In the genomic region with DNA sequence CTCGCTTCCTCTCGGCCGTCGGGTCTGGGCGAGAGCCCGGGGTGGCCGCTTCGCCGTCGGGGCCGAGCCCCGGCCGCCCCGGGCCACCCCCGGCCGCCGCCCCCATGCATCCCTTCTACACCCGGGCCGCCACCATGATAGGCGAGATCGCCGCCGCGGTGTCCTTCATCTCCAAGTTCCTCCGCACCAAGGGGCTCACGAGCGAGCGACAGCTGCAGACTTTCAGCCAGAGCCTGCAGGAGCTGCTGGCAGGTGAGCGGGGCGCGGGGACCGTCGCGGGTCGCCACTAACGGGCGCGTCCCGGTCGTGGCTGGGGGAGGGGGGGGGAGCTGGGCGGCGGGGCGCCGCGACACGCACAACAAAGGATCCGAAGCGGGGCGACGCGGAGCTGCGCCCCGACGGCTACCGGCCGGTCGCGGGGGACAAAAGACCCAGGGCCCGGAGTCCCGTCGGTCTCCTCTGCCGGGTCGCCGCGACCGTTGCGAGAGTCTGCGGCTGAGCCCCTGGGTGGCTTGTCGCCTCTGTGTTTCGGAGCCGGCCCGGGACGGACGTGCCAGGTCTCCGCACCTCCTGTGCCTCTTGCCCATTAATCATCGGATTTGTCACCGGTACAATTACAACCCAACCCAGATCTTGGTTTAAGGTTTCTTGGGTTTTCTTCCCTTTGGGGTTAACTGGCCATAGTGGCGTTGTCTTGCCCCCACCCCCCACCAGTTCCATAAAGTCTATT, we compare ENCODE assay signal across 7 mouse cellular contexts. TPM values are rescaled to one million over a fixed set of nuclear protein-coding genes. Genes with fewer than 3 reads are reported as not detected.
A peak's percentile ranks its signal among the peaks of the same experiment; 100 is the strongest.
DNase-seq lines count a peak whose midpoint lies in the region; ATAC-seq and TF ChIP-seq lines count a peak whose summit lies in the region.

No protein-coding gene starts in this region.

- WGBS in forebrain, postnatal 0 days: 2% methylated on average over 73 of the region's 78 CpGs
- WGBS in hindbrain, embryonic 15.5 days: under 1% methylated on average over 63 of the region's 78 CpGs
- WGBS in limb, embryonic 13.5 days: under 1% methylated on average over 74 of the region's 78 CpGs
- under 1% methylated on average over 77 of the region's 78 CpGs for WGBS in midbrain, embryonic 14.5 days
- WGBS in stomach, postnatal 0 days: under 1% methylated on average over 59 of the region's 78 CpGs

- H3K36me3 ChIP-seq in forebrain, postnatal 0 days (ENCODE audit: insufficient read depth): no peaks in the 10 kb centered on the region
- 0 out of 2 replicates have a peak, but pooled peaks cover 7% of the 10 kb centered on the region for H3K36me3 ChIP-seq in hindbrain, embryonic 15.5 days
- peaks cover 21% of the 10 kb centered on the region for H3K36me3 ChIP-seq in limb, embryonic 13.5 days
- peaks cover 22% of the 10 kb centered on the region for H3K36me3 ChIP-seq in midbrain, embryonic 14.5 days (ENCODE audit: control insufficient read depth, insufficient read depth, low read length)
- H3K36me3 ChIP-seq in stomach, postnatal 0 days (ENCODE audit: control insufficient read depth, insufficient read depth, low read length): no peaks in the 10 kb centered on the region

- TF ChIP-seq CTCF in forebrain, postnatal 0 days (IDR thresholded peaks at IDR 0.05; ENCODE audit: low read depth): no peak
- no peak for TF ChIP-seq CTCF in stomach, postnatal 0 days (IDR thresholded peaks at IDR 0.05; ENCODE audit: low read depth)

- H3K27me3 ChIP-seq in forebrain, postnatal 0 days (ENCODE audit: insufficient read depth, low read length): no peaks in the 10 kb centered on the region
- no peaks in the 10 kb centered on the region for H3K27me3 ChIP-seq in hindbrain, embryonic 15.5 days
- H3K27me3 ChIP-seq in limb, embryonic 13.5 days: no peaks in the 10 kb centered on the region
- H3K27me3 ChIP-seq in midbrain, embryonic 14.5 days (ENCODE audit: control insufficient read depth, insufficient read depth, low read length): no peaks in the 10 kb centered on the region
- no peaks in the 10 kb centered on the region for H3K27me3 ChIP-seq in stomach, postnatal 0 days (ENCODE audit: control insufficient read depth, insufficient read depth, low read length)

- H3K4me2 ChIP-seq in forebrain, postnatal 0 days (ENCODE audit: low read depth): peak overlapping the region; percentile 50
- H3K4me2 ChIP-seq in hindbrain, embryonic 15.5 days: peak overlapping the region; percentile 58
- peak overlapping the region; percentile 65 for H3K4me2 ChIP-seq in limb, embryonic 13.5 days (replicated peaks)
- peak overlapping the region; percentile 54 for H3K4me2 ChIP-seq in midbrain, embryonic 14.5 days (ENCODE audit: low read length)
- H3K4me2 ChIP-seq in stomach, postnatal 0 days (replicated peaks; ENCODE audit: low read depth): peak overlapping the region; percentile 52

- no peaks in the 10 kb centered on the region for H3K9me3 ChIP-seq in forebrain, postnatal 0 days (ENCODE audit: low read length)
- no peaks in the 10 kb centered on the region for H3K9me3 ChIP-seq in hindbrain, embryonic 15.5 days
- no peaks in the 10 kb centered on the region for H3K9me3 ChIP-seq in limb, embryonic 13.5 days
- H3K9me3 ChIP-seq in midbrain, embryonic 14.5 days (ENCODE audit: control insufficient read depth, low read length): no peaks in the 10 kb centered on the region
- H3K9me3 ChIP-seq in stomach, postnatal 0 days (ENCODE audit: control insufficient read depth, low read length): no peaks in the 10 kb centered on the region

- no peak for TF ChIP-seq EP300 in stomach, postnatal 0 days (optimal IDR thresholded peaks at IDR 0.05)

- DNase-seq in NIH3T3 (ENCODE audit: low read depth): peak; percentile 53
- peak; percentile 50 for DNase-seq in cerebellum, adult 11 months
- no peak for DNase-seq in forebrain, postnatal 0 days
- peak; percentile 70 for DNase-seq in midbrain, embryonic 14.5 days
- DNase-seq in stomach, postnatal 0 days (ENCODE audit: low spot score): peak; percentile 55

- H3K9ac ChIP-seq in forebrain, postnatal 0 days: peak overlapping the region; percentile 97
- peak overlapping the region; percentile 99 for H3K9ac ChIP-seq in hindbrain, embryonic 15.5 days
- peak overlapping the region; percentile 100 for H3K9ac ChIP-seq in limb, embryonic 13.5 days
- peak overlapping the region; percentile 99 for H3K9ac ChIP-seq in midbrain, embryonic 14.5 days (replicated peaks; ENCODE audit: low read length)
- H3K9ac ChIP-seq in stomach, postnatal 0 days (ENCODE audit: low read length): peak overlapping the region; percentile 99

- ATAC-seq in forebrain, postnatal 0 days: peak; percentile 21
- peak; percentile 40 for ATAC-seq in hindbrain, embryonic 15.5 days (ENCODE audit: low FRiP score, low read depth)
- peak; percentile 25 for ATAC-seq in limb, embryonic 13.5 days (ENCODE audit: low FRiP score, low read depth)
- ATAC-seq in midbrain, embryonic 14.5 days (ENCODE audit: low FRiP score, low TSS enrichment): peak; percentile 53
- ATAC-seq in stomach, postnatal 0 days (ENCODE audit: low FRiP score, low TSS enrichment): peak; percentile 38

- H3K4me3 ChIP-seq in forebrain, postnatal 0 days (ENCODE audit: low read depth, low read length): peak overlapping the region; percentile 100
- peak overlapping the region; percentile 97 for H3K4me3 ChIP-seq in hindbrain, embryonic 15.5 days
- H3K4me3 ChIP-seq in limb, embryonic 13.5 days: peak overlapping the region; percentile 99
- peak overlapping the region; percentile 98 for H3K4me3 ChIP-seq in midbrain, embryonic 14.5 days (replicated peaks; ENCODE audit: low read depth, low read length)
- H3K4me3 ChIP-seq in stomach, postnatal 0 days (ENCODE audit: low read depth, low read length): peak overlapping the region; percentile 100

- H3K4me1 ChIP-seq in forebrain, postnatal 0 days (ENCODE audit: insufficient read depth): 0 out of 2 replicates have a peak, but pooled peaks cover 8% of the 10 kb centered on the region
- H3K4me1 ChIP-seq in hindbrain, embryonic 15.5 days (replicated peaks): peaks cover 29% of the 10 kb centered on the region
- H3K4me1 ChIP-seq in limb, embryonic 13.5 days: peaks cover 30% of the 10 kb centered on the region
- peaks cover 14% of the 10 kb centered on the region for H3K4me1 ChIP-seq in midbrain, embryonic 14.5 days (ENCODE audit: control insufficient read depth, insufficient read depth, low read length)
- no peaks in the 10 kb centered on the region for H3K4me1 ChIP-seq in stomach, postnatal 0 days (replicated peaks; ENCODE audit: control insufficient read depth, insufficient read depth)

- peak overlapping the region; percentile 93 for H3K27ac ChIP-seq in forebrain, postnatal 0 days (ENCODE audit: low read depth, low read length)
- H3K27ac ChIP-seq in hindbrain, embryonic 15.5 days (replicated peaks): peak overlapping the region; percentile 96
- peak overlapping the region; percentile 97 for H3K27ac ChIP-seq in limb, embryonic 13.5 days
- H3K27ac ChIP-seq in midbrain, embryonic 14.5 days (replicated peaks; ENCODE audit: low read depth, low read length): peak overlapping the region; percentile 96
- H3K27ac ChIP-seq in stomach, postnatal 0 days (replicated peaks): peak overlapping the region; percentile 99

RNA-seq across cellular contexts. Expression of a gene that starts 0.6 kb away (rescaled TPM):
- total RNA-seq in forebrain, postnatal 0 days (2014; rRNA removed): 22.2 and 28.1 TPM in 2 replicates
- polyA plus RNA-seq in forebrain, postnatal 0 days (2015; fragmentation: Nextera tagmentation; extraction: Ambion mirVana): 23.5 and 28.7 TPM in 2 replicates
- 40.7 and 43.2 TPM in 2 replicates for polyA plus RNA-seq in hindbrain, embryonic 15.5 days (2015; fragmentation: Nextera tagmentation; extraction: Ambion mirVana)
- polyA plus RNA-seq in limb, embryonic 13.5 days (2015; fragmentation: Nextera tagmentation; extraction: Ambion mirVana): 58.8 and 61.1 TPM in 2 replicates
- 66.7 and 70.7 TPM in 2 replicates for polyA plus RNA-seq in midbrain, embryonic 14.5 days (2014; fragmentation: Nextera tagmentation; extraction: Ambion mirVana)
- polyA plus RNA-seq in stomach, postnatal 0 days (2015; fragmentation: Nextera tagmentation; extraction: Ambion mirVana): 59.8 and 63.0 TPM in 2 replicates
